Mouse (Mus musculus) E14TG2a.4 (cell line): ENCODE results near the gene Helz.

Experiments used
- CTCF ChIP-seq: conservative IDR thresholded peaks from 2 replicates; pipeline ENCODE4 v1.5.1; 2014; ENCODE audit warnings: low read length
- NANOG ChIP-seq: IDR thresholded peaks from 2 replicates; pipeline ENCODE4 v1.6.1; 2014; ENCODE audit warnings: borderline replicate concordance, low read length, mixed read lengths

- TF ChIP-seq CTCF (no peak), NANOG (no peak)
Observed at GRCm38 (mm10) chr11:107720264-107721021, 172.7 kb downstream of the Helz start.
